Mouse (Mus musculus) inflammation-experienced regulatory T-cells (primary cell): ENCODE measurements around the gene Gm17409. TPM values are rescaled to one million over a fixed set of nuclear protein-coding genes. Genes with fewer than 3 reads are reported as not detected.

Source experiments
- polyA plus RNA-seq, 2 experiments: library from polyadenylated mRNA; unstranded; fragments of 100-300 nt; shearing (Covaris generic); gene quantifications; one replicate each; pipeline ENCODE4 v1.2.1; 2017

Gene Gm17409
- not detected for polyA plus RNA-seq

DNA sequence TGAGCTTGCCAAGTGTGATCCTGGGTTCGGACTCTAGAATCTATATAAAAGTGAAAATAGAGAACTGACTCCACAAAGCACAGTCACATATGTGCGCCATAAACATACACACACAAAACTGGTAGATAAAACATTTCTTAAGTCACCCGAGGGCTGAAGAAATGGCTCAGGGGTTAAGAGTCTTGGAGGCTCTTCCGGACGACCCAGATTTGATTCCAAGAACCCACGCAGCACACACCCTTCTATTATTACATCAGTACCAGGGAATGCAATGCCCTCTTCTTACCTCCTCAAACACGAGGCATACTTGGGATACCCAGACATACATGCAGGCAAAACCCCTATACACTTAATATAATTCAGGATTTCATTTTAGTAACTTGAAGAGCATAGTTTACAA is at the start of gene Gm17409:
Gene Gm17409, plus strand, starts transcription at position 301 of the 400 bp plus-strand sequence.

Other genes with a start within 250 kb of the Gm17409 start
- under 1 TPM; 0.29 to 0.41 TPM for gene Acvr1c, start 112.2 kb upstream of the Gm17409 start, polyA plus RNA-seq
- gene Acvr1, start 97.0 kb downstream of the Gm17409 start, polyA plus RNA-seq: 1 to 10 TPM in 1 of 2 experiments, under 1 TPM in 1; 0.57 to 1.7 TPM
- 1 to 10 TPM in 1 of 2 experiments, under 1 TPM in 1; 0.99 to 3.1 TPM for gene Upp2, start 97.2 kb downstream of the Gm17409 start, polyA plus RNA-seq